Mouse (Mus musculus) stomach, postnatal 0 days (tissue): ENCODE results near the gene Nt5dc3. TPM values are rescaled to one million over a fixed set of nuclear protein-coding genes. Genes with fewer than 3 reads are reported as not detected.

Source experiments
- ATAC-seq: fragments of 200-750 bp; cut with Nextera tagmentation; 2 replicates; pipeline ENCODE4 v1.8.0; 2017; ENCODE audit not compliant: low FRiP score, low TSS enrichment
- DNase-seq: peaks from one replicate; pipeline ENCODE4 v3.0.0-alpha.2; 2016; ENCODE audit warnings: low spot score
- H3K27ac ChIP-seq: fragments of 300-500 bp; sonication (generic); replicated peaks from 2 replicates; pipeline ENCODE4 v1.5.1; 2014; ENCODE audit warnings: mild to moderate bottlenecking, control low read depth
- H3K27me3 ChIP-seq: fragments of 300-500 bp; sonication (generic); 2 replicates; pipeline ENCODE4 v1.6.1; 2014; ENCODE audit warnings: low read length; ENCODE audit not compliant: control insufficient read depth, insufficient read depth
- H3K36me3 ChIP-seq: fragments of 300-500 bp; sonication (generic); 2 replicates; pipeline ENCODE4 v1.6.1; 2014; ENCODE audit warnings: low read length, mixed read lengths; ENCODE audit not compliant: control insufficient read depth, insufficient read depth
- H3K4me1 ChIP-seq: fragments of 300-500 bp; sonication (generic); replicated peaks from 2 replicates; pipeline ENCODE4 v1.6.1; 2014; ENCODE audit warnings: antibody characterized with exemption; ENCODE audit not compliant: control insufficient read depth, insufficient read depth
- H3K4me2 ChIP-seq: fragments of 300-500 bp; sonication (generic); replicated peaks from 2 replicates; pipeline ENCODE4 v1.6.1; 2014; ENCODE audit warnings: low read depth, mild to moderate bottlenecking, control low read depth, moderate library complexity
- H3K4me3 ChIP-seq: fragments of 300-500 bp; sonication (generic); 2 replicates; pipeline ENCODE4 v1.5.1; 2014; ENCODE audit warnings: low read depth, low read length, control low read depth
- H3K9ac ChIP-seq: fragments of 300-500 bp; sonication (generic); 2 replicates; pipeline ENCODE4 v1.6.1; 2014; ENCODE audit warnings: mild to moderate bottlenecking, low read length, control low read depth, mixed read lengths
- H3K9me3 ChIP-seq: fragments of 300-500 bp; sonication (generic); 2 replicates; pipeline ENCODE4 v1.6.1; 2016; ENCODE audit warnings: low read length; ENCODE audit not compliant: control insufficient read depth
- CTCF ChIP-seq: IDR thresholded peaks from 2 replicates; pipeline ENCODE4 v1.5.1; 2016; ENCODE audit warnings: antibody characterized with exemption, low read depth, mild to moderate bottlenecking, moderate library complexity
- EP300 ChIP-seq: optimal IDR thresholded peaks from 2 replicates; pipeline ENCODE3; 2016; ENCODE audit warnings: antibody characterized with exemption
- WGBS: fragments of 180-500 bp; shearing (Covaris S2); extraction: QIAGEN DNeasy Blood & Tissue Kit; methylation state at CpG from one replicate; pipeline ENCODE4 v1.1.7; 2014; 5-methylcytosine and 5-hydroxymethylcytosine counted together
- polyA plus RNA-seq: library from polyadenylated mRNA; unstranded; fragments of >200 nt; fragmentation: Nextera tagmentation; extraction: Ambion mirVana; gene quantifications from 2 replicates; pipeline ENCODE4 v1.2.1, GENCODE M21; 2015

The Nt5dc3 gene
- polyA plus RNA-seq, 1 experiment from 2014 or later: 1.2 TPM

- Histone ChIP-seq H3K9ac (peak overlapping the region; percentile 18; the same call in 1 of the 2 replicates), H3K9me3 (no peaks in the 10 kb centered on the region), H3K4me1 (0 out of 2 replicates have a peak, but pooled peaks cover 2% of the 10 kb centered on the region), H3K4me2 (peak overlapping the region; percentile 21; the same call in 1 of the 2 replicates), H3K4me3 (no peak overlapping the region), H3K27me3 (no peaks in the 10 kb centered on the region), H3K27ac (no peak overlapping the region), H3K36me3 (no peaks in the 10 kb centered on the region)
- TF ChIP-seq CTCF: no peak
- no peak for TF ChIP-seq EP300
- ATAC-seq (no peak), DNase-seq (no peak)
- 53% methylated on average over 5 of the region's 5 CpGs for WGBS
These were observed 2.8 kb downstream of the Nt5dc3 start for GRCm38 (mm10) chr10:86781641-86782040.

GRCm38 (mm10) chr10:86782656-86783055, 3.9 kb downstream of the Nt5dc3 start:
- no peak for ATAC-seq
- DNase-seq: no peak
- Histone ChIP-seq H3K36me3 (no peaks in the 10 kb centered on the region), H3K9me3 (no peaks in the 10 kb centered on the region), H3K4me3 (no peak overlapping the region), H3K27ac (peak overlapping the region; percentile 82), H3K27me3 (no peaks in the 10 kb centered on the region), H3K9ac (no peak overlapping the region), H3K4me1 (0 out of 2 replicates have a peak, but pooled peaks cover 2% of the 10 kb centered on the region), H3K4me2 (0 out of 2 replicates have a peak overlapping the region, but pooled peaks have one; percentile 8)
- 65% methylated on average over 5 of the region's 5 CpGs for WGBS
- no peak for TF ChIP-seq CTCF
- TF ChIP-seq EP300: no peak

- Histone ChIP-seq H3K9ac (no peak overlapping the region), H3K4me1 (0 out of 2 replicates have a peak, but pooled peaks cover 2% of the 10 kb centered on the region), H3K36me3 (no peaks in the 10 kb centered on the region), H3K27me3 (no peaks in the 10 kb centered on the region), H3K27ac (no peak overlapping the region), H3K4me2 (no peak overlapping the region; the same call in 1 of the 2 replicates), H3K9me3 (no peaks in the 10 kb centered on the region), H3K4me3 (no peak overlapping the region)
- DNase-seq (peak; percentile 37), ATAC-seq (peak; percentile 16; the same call in 1 of the 2 replicates)
- 62% methylated on average over 5 of the region's 5 CpGs for WGBS
- no peak for TF ChIP-seq CTCF
- TF ChIP-seq EP300: no peak
These were observed 4.8 kb downstream of the Nt5dc3 start for GRCm38 (mm10) chr10:86783561-86783960.

GRCm38 (mm10) chr10:86784126-86784675, 5.4 kb downstream of the Nt5dc3 start:
- no peaks in the 10 kb centered on the region for H3K27me3 ChIP-seq
- no peak overlapping the region for H3K4me2 ChIP-seq
- ATAC-seq (no peak), DNase-seq (no peak)
- H3K4me1 ChIP-seq: 0 out of 2 replicates have a peak, but pooled peaks cover 2% of the 10 kb centered on the region
- no peak overlapping the region for H3K27ac ChIP-seq
- no peaks in the 10 kb centered on the region for H3K36me3 ChIP-seq
- no peaks in the 10 kb centered on the region for H3K9me3 ChIP-seq
- no peak overlapping the region for H3K9ac ChIP-seq
- WGBS: 76% methylated on average over 5 of the region's 5 CpGs
- no peak for TF ChIP-seq EP300
- TF ChIP-seq CTCF: no peak
- no peak overlapping the region for H3K4me3 ChIP-seq

- TF ChIP-seq CTCF: no peak
- TF ChIP-seq EP300: no peak
- DNase-seq: no peak
- no peaks in the 10 kb centered on the region for H3K27me3 ChIP-seq
- H3K4me3 ChIP-seq: no peak overlapping the region
- 60% methylated on average over 2 of the region's 2 CpGs for WGBS
- H3K9ac ChIP-seq: no peak overlapping the region
- H3K36me3 ChIP-seq: no peaks in the 10 kb centered on the region
- no peak for ATAC-seq
- no peak overlapping the region for H3K4me2 ChIP-seq
- 0 out of 2 replicates have a peak, but pooled peaks cover 2% of the 10 kb centered on the region for H3K4me1 ChIP-seq
- no peak overlapping the region for H3K27ac ChIP-seq
- no peaks in the 10 kb centered on the region for H3K9me3 ChIP-seq
These were observed 6.6 kb downstream of the Nt5dc3 start for GRCm38 (mm10) chr10:86785396-86785795.

GRCm38 (mm10) chr10:86786083-86786482, 7.3 kb downstream of the Nt5dc3 start:
- TF ChIP-seq CTCF: no peak
- TF ChIP-seq EP300: no peak
- Histone ChIP-seq H3K4me1 (no peaks in the 10 kb centered on the region), H3K27ac (no peak overlapping the region), H3K9me3 (no peaks in the 10 kb centered on the region), H3K4me3 (no peak overlapping the region), H3K4me2 (no peak overlapping the region), H3K36me3 (no peaks in the 10 kb centered on the region), H3K27me3 (no peaks in the 10 kb centered on the region), H3K9ac (no peak overlapping the region)
- DNase-seq (no peak), ATAC-seq (peak; percentile 60)
- WGBS: 62% methylated on average over 5 of the region's 5 CpGs
